Mouse (Mus musculus): ENCODE measurements around the gene Gucy2c. TPM values are rescaled to one million over a fixed set of nuclear protein-coding genes. Genes with fewer than 3 reads are reported as not detected.

The Gucy2c gene
- polyA plus RNA-seq, 1 experiment from 2014 or later, result not detected

GRCm38 (mm10) chr6:136722565-136722964, 59.0 kb downstream of the Gucy2c start:
- Histone ChIP-seq H3K4me3 (no peak overlapping the region), H3K36me3 (no peaks in the 10 kb centered on the region), H3K27ac (no peak overlapping the region), H3K9me3 (no peaks in the 10 kb centered on the region), H3K9ac (no peak overlapping the region), H3K4me2 (no peak overlapping the region), H3K27me3 (no peaks in the 10 kb centered on the region), H3K4me1 (no peaks in the 10 kb centered on the region)
- WGBS, result 66% methylated on average over 7 of the region's 7 CpGs
- no peak for ATAC-seq (ENCODE audit: insufficient number of reproducible peaks, insufficient read depth, low FRiP score, low TSS enrichment, low read depth)

GRCm38 (mm10) chr6:136721925-136722324, 59.6 kb downstream of the Gucy2c start:
- no peak for ATAC-seq (ENCODE audit: insufficient number of reproducible peaks, insufficient read depth, low FRiP score, low TSS enrichment, low read depth)
- H3K4me1 ChIP-seq, result no peaks in the 10 kb centered on the region
- WGBS, result 60% methylated on average over 6 of the region's 6 CpGs

GRCm38 (mm10) chr6:136720436-136720835, 61.1 kb downstream of the Gucy2c start:
- no peak for ATAC-seq (ENCODE audit: insufficient number of reproducible peaks, insufficient read depth, low FRiP score, low TSS enrichment, low read depth)
- no peak overlapping the region for H3K4me3 ChIP-seq
- no peaks in the 10 kb centered on the region for H3K9me3 ChIP-seq
- no peaks in the 10 kb centered on the region for H3K27me3 ChIP-seq
- 87% methylated on average over 15 of the region's 15 CpGs for WGBS
- no peaks in the 10 kb centered on the region for H3K36me3 ChIP-seq
- no peak overlapping the region for H3K27ac ChIP-seq
- no peak overlapping the region for H3K4me2 ChIP-seq
- no peaks in the 10 kb centered on the region for H3K4me1 ChIP-seq
- H3K9ac ChIP-seq, result no peak overlapping the region

More at GRCm38 (mm10) chr6:136721925-136722324, 59.6 kb downstream of the Gucy2c start:
- Histone ChIP-seq H3K4me3 (no peak overlapping the region), H3K4me2 (no peak overlapping the region), H3K27me3 (no peaks in the 10 kb centered on the region), H3K9me3 (no peaks in the 10 kb centered on the region), H3K36me3 (no peaks in the 10 kb centered on the region), H3K27ac (no peak overlapping the region), H3K9ac (no peak overlapping the region)

GRCm38 (mm10) chr6:136715881-136716431, 65.6 kb downstream of the Gucy2c start:
- H3K4me2 ChIP-seq, result no peak overlapping the region

GRCm38 (mm10) chr6:136714097-136714496, 67.5 kb downstream of the Gucy2c start:
- Histone ChIP-seq H3K27me3 (no peaks in the 10 kb centered on the region), H3K27ac (no peak overlapping the region), H3K9me3 (no peaks in the 10 kb centered on the region), H3K4me2 (no peak overlapping the region), H3K36me3 (no peaks in the 10 kb centered on the region), H3K9ac (no peak overlapping the region), H3K4me3 (no peak overlapping the region), H3K4me1 (0 out of 2 replicates have a peak, but pooled peaks cover 3% of the 10 kb centered on the region)
- 77% methylated on average over 3 of the region's 3 CpGs for WGBS
- ATAC-seq (ENCODE audit: insufficient number of reproducible peaks, insufficient read depth, low FRiP score, low TSS enrichment, low read depth), result no peak

More at GRCm38 (mm10) chr6:136715881-136716431, 65.6 kb downstream of the Gucy2c start:
- ATAC-seq (ENCODE audit: insufficient number of reproducible peaks, insufficient read depth, low FRiP score, low TSS enrichment, low read depth), result no peak
- 83% methylated on average over 11 of the region's 11 CpGs for WGBS
- H3K27me3 ChIP-seq, result no peaks in the 10 kb centered on the region
- no peak overlapping the region for H3K27ac ChIP-seq
- H3K36me3 ChIP-seq, result no peaks in the 10 kb centered on the region
- no peak overlapping the region for H3K4me3 ChIP-seq
- H3K9ac ChIP-seq, result no peak overlapping the region
- no peaks in the 10 kb centered on the region for H3K4me1 ChIP-seq
- H3K9me3 ChIP-seq, result no peaks in the 10 kb centered on the region

GRCm38 (mm10) chr6:136710408-136710807, 71.2 kb downstream of the Gucy2c start:
- H3K4me2 ChIP-seq, result no peak overlapping the region
- no peak overlapping the region for H3K27ac ChIP-seq
- no peak for ATAC-seq (ENCODE audit: insufficient number of reproducible peaks, insufficient read depth, low FRiP score, low TSS enrichment, low read depth)
- 0 out of 2 replicates have a peak, but pooled peaks cover 3% of the 10 kb centered on the region for H3K4me1 ChIP-seq
- H3K9me3 ChIP-seq, result no peaks in the 10 kb centered on the region
- H3K27me3 ChIP-seq, result no peaks in the 10 kb centered on the region
- 82% methylated on average over 5 of the region's 5 CpGs for WGBS
- H3K9ac ChIP-seq, result no peak overlapping the region
- H3K4me3 ChIP-seq, result no peak overlapping the region
- H3K36me3 ChIP-seq, result no peaks in the 10 kb centered on the region

- 83% methylated on average over 6 of the region's 6 CpGs for WGBS
- H3K4me1 ChIP-seq, result 0 out of 2 replicates have a peak, but pooled peaks cover 3% of the 10 kb centered on the region
- H3K4me3 ChIP-seq, result no peak overlapping the region
- H3K9me3 ChIP-seq, result no peaks in the 10 kb centered on the region
- no peak overlapping the region for H3K27ac ChIP-seq
- ATAC-seq (ENCODE audit: insufficient number of reproducible peaks, insufficient read depth, low FRiP score, low TSS enrichment, low read depth), result no peak
- H3K9ac ChIP-seq, result no peak overlapping the region
- no peaks in the 10 kb centered on the region for H3K27me3 ChIP-seq
- no peak overlapping the region for H3K4me2 ChIP-seq
- H3K36me3 ChIP-seq, result no peaks in the 10 kb centered on the region
These were observed 73.0 kb downstream of the Gucy2c start for GRCm38 (mm10) chr6:136708597-136708996.

- H3K4me1 ChIP-seq, result no peaks in the 10 kb centered on the region
- H3K27ac ChIP-seq, result no peak overlapping the region
- H3K4me3 ChIP-seq, result no peak overlapping the region
- H3K27me3 ChIP-seq, result no peaks in the 10 kb centered on the region
- H3K36me3 ChIP-seq, result no peaks in the 10 kb centered on the region
- peak; percentile 39; the same call in 1 of the 2 replicates for ATAC-seq (ENCODE audit: insufficient number of reproducible peaks, insufficient read depth, low FRiP score, low TSS enrichment, low read depth)
- WGBS, result 91% methylated on average over 3 of the region's 3 CpGs
- H3K9me3 ChIP-seq, result no peaks in the 10 kb centered on the region
- H3K4me2 ChIP-seq, result no peak overlapping the region
- H3K9ac ChIP-seq, result no peak overlapping the region
These were observed 79.7 kb downstream of the Gucy2c start for GRCm38 (mm10) chr6:136701878-136702277.

- Histone ChIP-seq H3K4me2 (no peak overlapping the region), H3K27me3 (no peaks in the 10 kb centered on the region), H3K36me3 (no peaks in the 10 kb centered on the region), H3K4me3 (no peak overlapping the region), H3K4me1 (no peaks in the 10 kb centered on the region), H3K9ac (no peak overlapping the region), H3K9me3 (no peaks in the 10 kb centered on the region), H3K27ac (no peak overlapping the region)
- no peak for ATAC-seq (ENCODE audit: insufficient number of reproducible peaks, insufficient read depth, low FRiP score, low TSS enrichment, low read depth)
- 79% methylated on average over 5 of the region's 5 CpGs for WGBS
These were observed 80.4 kb downstream of the Gucy2c start for GRCm38 (mm10) chr6:136701185-136701584.

- WGBS, result 91% methylated on average over 6 of the region's 6 CpGs
- Histone ChIP-seq H3K4me2 (no peak overlapping the region), H3K9ac (no peak overlapping the region), H3K27me3 (no peaks in the 10 kb centered on the region), H3K4me3 (no peak overlapping the region), H3K4me1 (peaks cover 7% of the 10 kb centered on the region; the same call in 1 of the 2 replicates), H3K36me3 (no peaks in the 10 kb centered on the region), H3K9me3 (peaks cover 2% of the 10 kb centered on the region; the same call in 1 of the 2 replicates), H3K27ac (0 out of 2 replicates have a peak overlapping the region, but pooled peaks have one; percentile 36)
- no peak for ATAC-seq (ENCODE audit: insufficient number of reproducible peaks, insufficient read depth, low FRiP score, low TSS enrichment, low read depth)
These were observed 90.3 kb downstream of the Gucy2c start for GRCm38 (mm10) chr6:136691314-136691713.

- WGBS, result 66% methylated on average over 5 of the region's 5 CpGs
- no peak overlapping the region for H3K9ac ChIP-seq
- H3K4me1 ChIP-seq, result peaks cover 7% of the 10 kb centered on the region; the same call in 1 of the 2 replicates
- no peak overlapping the region for H3K4me2 ChIP-seq
- no peaks in the 10 kb centered on the region for H3K36me3 ChIP-seq
- H3K27me3 ChIP-seq, result no peaks in the 10 kb centered on the region
- peak overlapping the region; percentile 36; the same call in 1 of the 2 replicates for H3K27ac ChIP-seq
- no peak overlapping the region for H3K4me3 ChIP-seq
- H3K9me3 ChIP-seq, result peaks cover 2% of the 10 kb centered on the region; the same call in 1 of the 2 replicates
- ATAC-seq (ENCODE audit: insufficient number of reproducible peaks, insufficient read depth, low FRiP score, low TSS enrichment, low read depth), result no peak
These were observed 91.0 kb downstream of the Gucy2c start for GRCm38 (mm10) chr6:136690527-136690926.

- H3K4me3 ChIP-seq, result no peak overlapping the region
- no peaks in the 10 kb centered on the region for H3K27me3 ChIP-seq
- peaks cover 2% of the 10 kb centered on the region; the same call in 1 of the 2 replicates for H3K9me3 ChIP-seq
- peaks cover 7% of the 10 kb centered on the region; the same call in 1 of the 2 replicates for H3K4me1 ChIP-seq
- 56% methylated on average over 15 of the region's 15 CpGs for WGBS
- peak overlapping the region; percentile 36; the same call in 1 of the 2 replicates for H3K27ac ChIP-seq
- H3K9ac ChIP-seq, result no peak overlapping the region
- H3K36me3 ChIP-seq, result no peaks in the 10 kb centered on the region
- ATAC-seq (ENCODE audit: insufficient number of reproducible peaks, insufficient read depth, low FRiP score, low TSS enrichment, low read depth), result no peak
- no peak overlapping the region for H3K4me2 ChIP-seq
These were observed 91.7 kb downstream of the Gucy2c start for GRCm38 (mm10) chr6:136689790-136690413.

All from embryonic facial prominence, embryonic 13.5 days (tissue).